Mouse (Mus musculus) stomach, postnatal 0 days (tissue): ENCODE results near the gene Prss34. TPM values are rescaled to one million over a fixed set of nuclear protein-coding genes. Genes with fewer than 3 reads are reported as not detected.

Source experiments
- ATAC-seq: fragments of 200-750 bp; cut with Nextera tagmentation; 2 replicates; pipeline ENCODE4 v1.8.0; 2017; ENCODE audit not compliant: low FRiP score, low TSS enrichment
- DNase-seq: peaks from one replicate; pipeline ENCODE4 v3.0.0-alpha.2; 2016; ENCODE audit warnings: low spot score
- H3K27ac ChIP-seq: fragments of 300-500 bp; sonication (generic); replicated peaks from 2 replicates; pipeline ENCODE4 v1.5.1; 2014; ENCODE audit warnings: mild to moderate bottlenecking, control low read depth
- H3K27me3 ChIP-seq: fragments of 300-500 bp; sonication (generic); 2 replicates; pipeline ENCODE4 v1.6.1; 2014; ENCODE audit warnings: low read length; ENCODE audit not compliant: control insufficient read depth, insufficient read depth
- H3K36me3 ChIP-seq: fragments of 300-500 bp; sonication (generic); 2 replicates; pipeline ENCODE4 v1.6.1; 2014; ENCODE audit warnings: low read length, mixed read lengths; ENCODE audit not compliant: control insufficient read depth, insufficient read depth
- H3K4me1 ChIP-seq: fragments of 300-500 bp; sonication (generic); replicated peaks from 2 replicates; pipeline ENCODE4 v1.6.1; 2014; ENCODE audit warnings: antibody characterized with exemption; ENCODE audit not compliant: control insufficient read depth, insufficient read depth
- H3K4me2 ChIP-seq: fragments of 300-500 bp; sonication (generic); replicated peaks from 2 replicates; pipeline ENCODE4 v1.6.1; 2014; ENCODE audit warnings: low read depth, mild to moderate bottlenecking, control low read depth, moderate library complexity
- H3K4me3 ChIP-seq: fragments of 300-500 bp; sonication (generic); 2 replicates; pipeline ENCODE4 v1.5.1; 2014; ENCODE audit warnings: low read depth, low read length, control low read depth
- H3K9ac ChIP-seq: fragments of 300-500 bp; sonication (generic); 2 replicates; pipeline ENCODE4 v1.6.1; 2014; ENCODE audit warnings: mild to moderate bottlenecking, low read length, control low read depth, mixed read lengths
- H3K9me3 ChIP-seq: fragments of 300-500 bp; sonication (generic); 2 replicates; pipeline ENCODE4 v1.6.1; 2016; ENCODE audit warnings: low read length; ENCODE audit not compliant: control insufficient read depth
- CTCF ChIP-seq: IDR thresholded peaks from 2 replicates; pipeline ENCODE4 v1.5.1; 2016; ENCODE audit warnings: antibody characterized with exemption, low read depth, mild to moderate bottlenecking, moderate library complexity
- EP300 ChIP-seq: optimal IDR thresholded peaks from 2 replicates; pipeline ENCODE3; 2016; ENCODE audit warnings: antibody characterized with exemption
- WGBS: fragments of 180-500 bp; shearing (Covaris S2); extraction: QIAGEN DNeasy Blood & Tissue Kit; methylation state at CpG from one replicate; pipeline ENCODE4 v1.1.7; 2014; 5-methylcytosine and 5-hydroxymethylcytosine counted together
- polyA plus RNA-seq: library from polyadenylated mRNA; unstranded; fragments of >200 nt; fragmentation: Nextera tagmentation; extraction: Ambion mirVana; gene quantifications from 2 replicates; pipeline ENCODE4 v1.2.1, GENCODE M21; 2015

Gene Prss34
- polyA plus RNA-seq, 1 experiment from 2014 or later: 0.50 TPM

GRCm38 (mm10) chr17:25290411-25290810 is 7.8 kb upstream of the Prss34 start:
- DNase-seq (no peak), ATAC-seq (peak; percentile 38; the same call in 1 of the 2 replicates)
- Histone ChIP-seq H3K27me3 (no peaks in the 10 kb centered on the region), H3K36me3 (no peaks in the 10 kb centered on the region), H3K4me3 (no peak overlapping the region), H3K9me3 (no peaks in the 10 kb centered on the region), H3K27ac (no peak overlapping the region), H3K4me2 (no peak overlapping the region), H3K4me1 (no peaks in the 10 kb centered on the region), H3K9ac (no peak overlapping the region)
- peak; percentile 29; the same call in 1 of the 2 replicates for TF ChIP-seq CTCF
- no peak for TF ChIP-seq EP300
- 21% methylated on average over 4 of the region's 4 CpGs for WGBS

GRCm38 (mm10) chr17:25293495-25293894 is 4.7 kb upstream of the Prss34 start:
- Histone ChIP-seq H3K4me1 (no peaks in the 10 kb centered on the region), H3K4me2 (no peak overlapping the region), H3K36me3 (no peaks in the 10 kb centered on the region), H3K9me3 (no peaks in the 10 kb centered on the region), H3K9ac (no peak overlapping the region), H3K27ac (no peak overlapping the region), H3K4me3 (no peak overlapping the region), H3K27me3 (no peaks in the 10 kb centered on the region)
- ATAC-seq (no peak), DNase-seq (no peak)
- WGBS: 54% methylated on average over 5 of the region's 5 CpGs
- TF ChIP-seq EP300 (no peak), CTCF (no peak)

DNA sequence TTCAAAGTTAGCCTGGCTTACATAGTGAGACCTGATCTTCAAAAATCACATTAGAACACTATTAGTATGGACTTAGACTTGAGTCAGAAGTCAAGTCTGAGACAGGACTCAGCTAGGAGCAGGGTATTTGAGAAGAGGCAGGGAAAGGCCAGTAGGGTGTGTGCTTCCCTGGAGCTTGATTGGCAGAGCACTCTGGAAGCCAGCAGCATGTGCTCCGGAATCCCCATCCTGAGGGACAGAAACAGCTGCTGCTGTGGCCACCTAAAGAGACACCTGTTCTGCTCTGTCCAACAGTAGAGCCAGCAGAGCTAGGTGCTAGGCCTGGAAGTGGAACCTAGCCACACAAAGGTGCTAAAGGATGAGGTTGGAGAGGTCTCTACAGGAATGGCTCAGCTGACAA is 4.1 kb upstream of the Prss34 start:
- H3K4me2 ChIP-seq: no peak overlapping the region
- no peak overlapping the region for H3K4me3 ChIP-seq
- H3K27ac ChIP-seq: no peak overlapping the region
- no peaks in the 10 kb centered on the region for H3K4me1 ChIP-seq
- WGBS: 65% methylated on average over 1 of the region's 1 CpGs
- TF ChIP-seq EP300: no peak
- no peak for TF ChIP-seq CTCF
- no peaks in the 10 kb centered on the region for H3K36me3 ChIP-seq
- ATAC-seq: no peak
- H3K9me3 ChIP-seq: no peaks in the 10 kb centered on the region
- no peak for DNase-seq
- H3K9ac ChIP-seq: no peak overlapping the region
- H3K27me3 ChIP-seq: no peaks in the 10 kb centered on the region

DNA sequence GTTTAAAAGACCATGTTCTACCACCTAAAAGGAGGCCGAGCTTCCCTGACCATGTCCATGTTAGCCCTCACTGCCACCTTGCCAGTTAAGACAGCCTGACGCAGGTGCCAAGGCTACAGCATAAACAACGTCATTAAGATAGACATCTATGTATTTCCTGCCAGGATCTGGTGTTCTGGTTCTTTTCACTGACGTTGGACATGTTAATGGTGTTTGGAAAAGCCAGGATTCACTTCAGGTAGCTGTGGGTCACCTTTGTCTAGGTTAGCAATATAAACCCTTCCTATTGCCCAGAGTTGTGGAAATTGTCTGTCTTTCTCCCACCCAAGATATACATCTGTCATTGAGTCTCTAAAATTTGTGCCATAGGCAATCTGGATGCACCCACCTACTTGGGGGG is 10.2 kb downstream of the Prss34 start, which contains the start of gene Prss28:
Gene Prss28 (plus strand): TSS at position 301 of the 400 bp plus-strand sequence.
- Histone ChIP-seq H3K9ac (no peak within 1 kb of the TSS), H3K36me3 (no peaks in the 10 kb centered on the region), H3K27me3 (no peaks in the 10 kb centered on the region), H3K4me3 (no peak within 1 kb of the TSS), H3K4me2 (no peak within 1 kb of the TSS), H3K27ac (no peak within 1 kb of the TSS), H3K4me1 (no peaks in the 10 kb centered on the region), H3K9me3 (no peaks in the 10 kb centered on the region)
- no peak for TF ChIP-seq EP300
- TF ChIP-seq CTCF: no peak
- no peak for ATAC-seq
- DNase-seq: no peak
- 45% methylated on average over 4 of the region's 4 CpGs for WGBS

- Histone ChIP-seq H3K27ac (no peak within 1 kb of the TSS), H3K9me3 (no peaks in the 10 kb centered on the region), H3K27me3 (no peaks in the 10 kb centered on the region), H3K4me2 (no peak within 1 kb of the TSS), H3K4me1 (no peaks in the 10 kb centered on the region), H3K9ac (no peak within 1 kb of the TSS), H3K4me3 (no peak within 1 kb of the TSS), H3K36me3 (no peaks in the 10 kb centered on the region)
- WGBS: 73% methylated on average over 5 of the region's 5 CpGs
- ATAC-seq (no peak), DNase-seq (no peak)
- no peak for TF ChIP-seq CTCF
- no peak for TF ChIP-seq EP300
Measured at GRCm38 (mm10) chr17:25318354-25318753, 20.2 kb downstream of the Prss34 start, which contains the start of gene Prss29. Gene Prss29 (plus strand): TSS chr17:25318654.

GRCm38 (mm10) chr17:25320819-25321218 is 22.6 kb downstream of the Prss34 start:
- no peaks in the 10 kb centered on the region for H3K36me3 ChIP-seq
- no peaks in the 10 kb centered on the region for H3K27me3 ChIP-seq
- TF ChIP-seq EP300 (no peak), CTCF (no peak)
- no peak overlapping the region for H3K9ac ChIP-seq
- no peak overlapping the region for H3K4me3 ChIP-seq
- H3K4me2 ChIP-seq: no peak overlapping the region
- no peak overlapping the region for H3K27ac ChIP-seq
- 82% methylated on average over 8 of the region's 8 CpGs for WGBS
- no peaks in the 10 kb centered on the region for H3K9me3 ChIP-seq
- no peak for DNase-seq
- no peaks in the 10 kb centered on the region for H3K4me1 ChIP-seq
- no peak for ATAC-seq
